Mouse (Mus musculus): ENCODE results near the gene B3gntl1.

- TF ChIP-seq POLR2A (IDR thresholded peaks at IDR 0.05; ENCODE audit: borderline replicate concordance, insufficient read depth, low read length) (no peak), CTCF (IDR thresholded peaks at IDR 0.05; ENCODE audit: borderline replicate concordance, insufficient read depth, low read depth, low read length) (no peak)
Observed at GRCm38 (mm10) chr11:121581856-121582255, 91.1 kb downstream of the B3gntl1 start.
